Mouse (Mus musculus): ENCODE results near the gene Gm6169. TPM values are rescaled to one million over a fixed set of nuclear protein-coding genes. Genes with fewer than 3 reads are reported as not detected.

The Gm6169 gene
- polyA plus RNA-seq, 1 experiment from 2014 or later: 1.9 TPM

GRCm38 (mm10) chr13:97051158-97051557 is 47.9 kb downstream of the Gm6169 start:
- ATAC-seq (replicated peaks; ENCODE audit: low FRiP score): no peak
- no peak overlapping the region for H3K9ac ChIP-seq (ENCODE audit: low read depth, low read length)
- no peak overlapping the region for H3K27ac ChIP-seq (ENCODE audit: low read depth, low read length)
- DNase-seq (ENCODE audit: low spot score): no peak
- no peak overlapping the region for H3K4me3 ChIP-seq (ENCODE audit: low read depth, low read length)
- 73% methylated on average over 6 of the region's 6 CpGs for WGBS
- H3K27me3 ChIP-seq (replicated peaks; ENCODE audit: control insufficient read depth, insufficient read depth, low read length): no peaks in the 10 kb centered on the region
- no peaks in the 10 kb centered on the region for H3K36me3 ChIP-seq (ENCODE audit: control insufficient read depth, insufficient read depth, low read length)
- H3K4me2 ChIP-seq: no peak overlapping the region
- H3K4me1 ChIP-seq (replicated peaks; ENCODE audit: control insufficient read depth, insufficient read depth, low read length): no peaks in the 10 kb centered on the region
- no peaks in the 10 kb centered on the region for H3K9me3 ChIP-seq (ENCODE audit: control insufficient read depth, low read length)

Other genes starting within 250 kb of the Gm6169 start
- 0.70 TPM in 2 replicates for gene Gcnt4, start 174.5 kb downstream of the Gm6169 start, polyA plus RNA-seq (2014; fragmentation: Nextera tagmentation; extraction: Ambion mirVana)
- gene 1700029F12Rik, start 64.9 kb downstream of the Gm6169 start, polyA plus RNA-seq (2014; fragmentation: Nextera tagmentation; extraction: Ambion mirVana): not detected in 2 replicates
- gene Fam169a, start 32.0 kb downstream of the Gm6169 start, polyA plus RNA-seq (2014; fragmentation: Nextera tagmentation; extraction: Ambion mirVana): 8.9 and 10.0 TPM in 2 replicates
- gene Gfm2, start 38.7 kb upstream of the Gm6169 start, polyA plus RNA-seq (2014; fragmentation: Nextera tagmentation; extraction: Ambion mirVana): 47.0 and 50.7 TPM in 2 replicates
- 75.6 and 82.3 TPM in 2 replicates for gene Nsa2, start 38.7 kb upstream of the Gm6169 start, polyA plus RNA-seq (2014; fragmentation: Nextera tagmentation; extraction: Ambion mirVana)
- 20.6 and 21.8 TPM in 2 replicates for gene Hexb, start 99.1 kb upstream of the Gm6169 start, polyA plus RNA-seq (2014; fragmentation: Nextera tagmentation; extraction: Ambion mirVana)
- gene Enc1, start 141.9 kb upstream of the Gm6169 start, polyA plus RNA-seq (2014; fragmentation: Nextera tagmentation; extraction: Ambion mirVana): 1.9 and 2.2 TPM in 2 replicates

All from liver, embryonic 11.5 days (tissue).